Mouse (Mus musculus) liver, embryonic 14.5 days (tissue): ENCODE measurements at regions not wholly inside any gene's neighbourhood (a gene's known extent, or its start where the extent isn't known, plus 50 kb on each side); places are given as distances from the start of the nearest gene placed in this dataset.

Experiments
- CTCF ChIP-seq: IDR thresholded peaks from 2 replicates; pipeline ENCODE4 v1.5.1; 2016; ENCODE audit warnings: antibody characterized with exemption, low read depth, control low read depth
- EP300 ChIP-seq: IDR thresholded peaks from 2 replicates; pipeline ENCODE4 v1.6.1; 2016; ENCODE audit warnings: antibody characterized with exemption, low read depth

DNA sequence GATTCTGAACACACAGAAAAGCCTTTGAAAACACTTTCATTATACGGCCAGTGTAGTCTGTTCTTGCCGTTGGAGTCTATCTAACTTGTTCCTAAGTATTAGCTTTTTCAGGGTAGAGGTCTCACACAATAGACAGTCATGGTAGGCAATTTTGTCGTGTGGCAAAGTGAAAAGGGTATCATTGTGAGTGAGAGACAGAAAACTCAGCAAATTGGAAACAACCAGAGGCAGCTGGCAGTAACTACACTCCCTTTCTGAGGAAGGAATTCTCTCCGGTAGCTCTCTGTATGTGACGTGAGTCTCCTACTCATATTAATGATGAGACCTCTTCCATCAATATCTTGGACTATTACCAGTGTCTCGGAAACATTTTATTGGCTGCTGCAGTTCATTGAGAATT, 413.8 kb upstream of the Hnrnpa3 start:
- no peak for TF ChIP-seq CTCF
- no peak for TF ChIP-seq EP300
